Mouse (Mus musculus): ENCODE results near the gene Scube2.

DNA sequence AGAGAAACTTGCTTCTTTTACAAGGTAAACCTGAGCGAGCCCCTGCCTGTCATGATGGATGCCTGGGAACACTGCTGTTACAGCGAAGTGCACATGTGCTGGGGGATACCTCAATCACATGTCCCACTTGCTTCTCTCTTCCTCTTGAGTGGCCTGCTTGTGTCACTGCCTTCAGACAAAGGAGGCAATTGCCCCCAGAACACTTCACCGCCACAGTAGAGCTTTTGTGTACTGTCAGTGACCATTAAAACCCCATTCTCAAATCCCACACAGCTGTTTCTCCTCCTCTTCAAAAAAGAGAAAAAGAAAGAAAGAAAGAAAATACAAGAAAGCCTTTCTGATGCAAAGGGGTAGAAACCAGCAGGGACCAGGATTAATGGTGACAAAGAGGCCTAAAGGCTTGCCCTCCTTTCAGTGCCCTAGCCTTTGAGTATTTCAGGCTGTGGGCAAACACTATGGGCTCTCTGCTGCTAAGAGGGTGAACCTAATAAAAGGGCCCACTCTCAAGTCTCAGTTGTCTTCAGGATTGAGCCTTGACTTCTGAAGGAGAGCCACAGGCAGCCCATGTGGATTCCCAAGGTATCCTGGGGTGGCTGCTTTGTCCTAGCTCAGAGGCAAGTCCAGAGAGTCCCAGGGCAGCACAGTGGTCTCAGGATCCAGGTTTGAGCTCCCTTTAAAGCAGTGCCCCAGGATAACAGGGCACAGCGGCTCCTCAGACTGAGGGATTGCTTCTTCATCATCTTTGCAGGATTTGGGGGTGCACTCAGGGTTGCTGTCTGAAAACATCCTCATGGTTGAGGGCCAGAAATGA is 51.9 kb downstream of the Scube2 start:
- TF ChIP-seq CTCF (IDR thresholded peaks at IDR 0.05; ENCODE audit: control insufficient read depth, insufficient read depth, low read length): no peak
- no peak for TF ChIP-seq POLR2A (IDR thresholded peaks at IDR 0.05; ENCODE audit: borderline replicate concordance, control insufficient read depth, low read depth, low read length)

Measured in bone marrow, adult 2 months (tissue).